ENCODE assay signal across 7 mouse cellular contexts in the genomic region with DNA sequence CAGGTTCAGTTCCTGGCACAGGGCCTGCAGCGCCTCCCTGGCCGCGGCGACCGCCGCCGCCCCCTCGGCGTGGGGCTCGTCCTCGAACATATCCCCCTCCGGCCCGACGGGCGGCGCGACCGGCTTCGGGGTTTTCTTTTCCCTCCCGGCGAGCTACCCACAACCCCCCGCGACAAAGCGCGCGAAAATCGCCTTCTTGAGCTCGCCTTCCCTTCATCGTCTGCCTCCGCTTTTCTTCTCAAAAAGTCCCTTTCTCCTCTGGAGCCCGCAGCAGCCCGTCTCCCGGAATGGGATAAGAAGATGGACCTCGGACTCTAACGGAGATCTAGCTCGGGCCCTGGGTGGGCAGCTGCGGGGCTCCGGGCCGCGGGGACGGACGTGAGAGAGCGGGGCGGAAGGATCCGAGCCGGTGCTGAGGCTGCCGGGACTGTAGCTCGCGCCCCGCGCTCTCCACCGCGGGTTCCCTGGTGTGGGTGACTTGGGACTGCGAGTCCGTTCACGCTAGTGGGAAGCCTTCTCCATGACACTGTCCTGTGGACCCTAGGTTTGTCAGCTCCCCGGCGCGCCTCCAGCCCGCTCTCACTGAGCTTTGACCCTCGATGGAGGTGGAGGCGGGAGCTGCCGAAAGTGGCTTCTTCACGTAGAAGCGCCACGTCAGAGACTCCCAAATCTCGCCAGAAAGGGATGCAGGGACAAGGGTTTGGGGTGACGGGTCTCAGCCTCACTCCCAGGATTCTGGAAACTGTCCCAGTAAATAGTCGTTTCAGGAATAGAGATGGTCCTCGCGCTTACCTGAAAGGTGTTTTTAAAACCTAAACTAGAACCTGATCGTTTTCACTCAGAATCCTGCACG. TPM values are rescaled to one million over a fixed set of nuclear protein-coding genes. Genes with fewer than 3 reads are reported as not detected.
DNase-seq lines count a peak whose midpoint lies in the region; ATAC-seq and TF ChIP-seq lines count a peak whose summit lies in the region.

A gene (minus strand): TSS at position 169 of the 853 bp plus-strand sequence.

- peak within 1 kb of the TSS; percentile 91 for H3K4me2 ChIP-seq in intestine, postnatal 0 days (replicated peaks; ENCODE audit: low read depth)
- H3K4me2 ChIP-seq in midbrain, embryonic 12.5 days (replicated peaks), result peak within 1 kb of the TSS; percentile 77

- H3K36me3 ChIP-seq in intestine, postnatal 0 days (ENCODE audit: control insufficient read depth, insufficient read depth), result no peaks in the 10 kb centered on the region
- H3K36me3 ChIP-seq in midbrain, embryonic 12.5 days, result 0 out of 2 replicates have a peak, but pooled peaks cover 8% of the 10 kb centered on the region
- H3K36me3 ChIP-seq in small intestine, adult 2 months (ENCODE audit: control insufficient read depth, insufficient read depth, low read length), result no peaks in the 10 kb centered on the region

- TF ChIP-seq CTCF in intestine, postnatal 0 days (IDR thresholded peaks at IDR 0.05; ENCODE audit: low read depth), result peak; percentile 57
- TF ChIP-seq CTCF in small intestine, adult 2 months (IDR thresholded peaks at IDR 0.05; ENCODE audit: extremely low read depth, insufficient read length, insufficient replicate concordance, low read depth, low read length), result peak; percentile 19; the same call in 1 of the 2 replicates

- peak; percentile 92 for DNase-seq in adrenal gland, adult 2 months
- peak; percentile 91 for DNase-seq in embryo, embryonic 11.5 days (ENCODE audit: low read depth, low spot score)
- DNase-seq in gastrocnemius, postnatal 4 days (ENCODE audit: low spot score in 2 of 2), result peak; percentile 83 to 92
- DNase-seq in left cerebral cortex, postnatal 4 days, result peak; percentile 92

- H3K9me3 ChIP-seq in intestine, postnatal 0 days (ENCODE audit: control insufficient read depth), result no peaks in the 10 kb centered on the region
- H3K9me3 ChIP-seq in midbrain, embryonic 12.5 days, result no peaks in the 10 kb centered on the region

- under 1% methylated on average over 73 of the region's 73 CpGs for WGBS in intestine, postnatal 0 days
- WGBS in midbrain, embryonic 12.5 days, result 2% methylated on average over 72 of the region's 73 CpGs
- under 1% methylated on average over 73 of the region's 73 CpGs for WGBS in small intestine, adult 2 months

- no peaks in the 10 kb centered on the region for H3K4me1 ChIP-seq in intestine, postnatal 0 days (replicated peaks; ENCODE audit: control insufficient read depth, insufficient read depth, low read length)
- peaks cover 10% of the 10 kb centered on the region for H3K4me1 ChIP-seq in midbrain, embryonic 12.5 days
- peaks cover 3% of the 10 kb centered on the region for H3K4me1 ChIP-seq in small intestine, adult 2 months (ENCODE audit: control insufficient read depth, insufficient read depth, insufficient read length, low read length)

- H3K27me3 ChIP-seq in intestine, postnatal 0 days (replicated peaks; ENCODE audit: control insufficient read depth, insufficient read depth, low read length), result no peaks in the 10 kb centered on the region
- no peaks in the 10 kb centered on the region for H3K27me3 ChIP-seq in midbrain, embryonic 12.5 days
- H3K27me3 ChIP-seq in small intestine, adult 2 months (ENCODE audit: control insufficient read depth, insufficient read depth, low read length), result no peaks in the 10 kb centered on the region

- peak within 1 kb of the TSS; percentile 74 for H3K4me3 ChIP-seq in intestine, postnatal 0 days (ENCODE audit: low read depth, low read length)
- peak within 1 kb of the TSS; percentile 77 for H3K4me3 ChIP-seq in midbrain, embryonic 12.5 days
- peak within 1 kb of the TSS; percentile 84 for H3K4me3 ChIP-seq in small intestine, adult 2 months (ENCODE audit: low read depth, low read length)

- intact Hi-C loops in left cerebral cortex, postnatal 4 days (cut with DNase I), result loop anchor here (5.0 kb wide), 2 partner anchors 73 to 368 kb away; a partner anchor contains a TSS

- ATAC-seq in intestine, postnatal 0 days, result peak; percentile 90
- peak; percentile 81 for ATAC-seq in midbrain, embryonic 12.5 days (ENCODE audit: low FRiP score, low read depth)

- peak within 1 kb of the TSS; percentile 85 for H3K27ac ChIP-seq in intestine, postnatal 0 days (ENCODE audit: low read depth, low read length)
- H3K27ac ChIP-seq in midbrain, embryonic 12.5 days (replicated peaks), result peak within 1 kb of the TSS; percentile 98
- peak within 1 kb of the TSS; percentile 76 for H3K27ac ChIP-seq in small intestine, adult 2 months (ENCODE audit: insufficient read depth, low read depth, low read length)

- peak within 1 kb of the TSS; percentile 80 for H3K9ac ChIP-seq in intestine, postnatal 0 days (ENCODE audit: low read depth, low read length)
- H3K9ac ChIP-seq in midbrain, embryonic 12.5 days (replicated peaks), result peak within 1 kb of the TSS; percentile 90

- TF ChIP-seq POLR2A in small intestine, adult 2 months (IDR thresholded peaks at IDR 0.05; ENCODE audit: low read depth, low read length), result peak; percentile 58

RNA-seq across cellular contexts. Expression of the gene that starts here (rescaled TPM):
- 1 to 10 TPM; 3.7 to 5.6 TPM for total RNA-seq in adrenal gland, adult 2 months (2021)
- 1.6 and 1.7 TPM in 2 replicates for polyA plus RNA-seq in adrenal gland, adult 2 months (2012; rRNA removed)
- total RNA-seq in gastrocnemius, postnatal 4 days (2021), result 10 to 100 TPM; 11.8 to 13.3 TPM
- polyA plus RNA-seq in intestine, postnatal 0 days (2015; fragmentation: Nextera tagmentation; extraction: Ambion mirVana), result 9.3 and 9.7 TPM in 2 replicates
- total RNA-seq in left cerebral cortex, postnatal 4 days (2021), result 1 to 10 TPM; 4.8 to 4.9 TPM
- 30.5 and 30.9 TPM in 2 replicates for polyA plus RNA-seq in midbrain, embryonic 12.5 days (2016; fragmentation: Nextera tagmentation; extraction: Ambion mirVana)
- 1.7 and 5.2 TPM in 2 replicates for polyA plus RNA-seq in small intestine, adult 2 months (2012; rRNA removed)

Comparison
In these comparisons a context has a peak if more than half of its experiments do, and no peak if none do; other contexts are left out.
1. Peak in every context shown above with its lines: DNase-seq, ATAC-seq, H3K4me3 ChIP-seq and H3K27ac ChIP-seq.